Mouse (Mus musculus) frontal cortex, postnatal 14 days (tissue): ENCODE data around the gene Grid1.

ENCODE experiments used
- DNase-seq, 2 experiments: peaks; one replicate each; pipeline ENCODE4 v3.0.0; 2022; ENCODE audit warnings: low spot score in 2 of 2

Grid1 gene

GRCm38 (mm10) chr14:34829831-34830230, 9.9 kb downstream of the Grid1 start:
- no peak for DNase-seq

GRCm38 (mm10) chr14:34837145-34837544, 17.2 kb downstream of the Grid1 start:
- no peak for DNase-seq

- no peak for DNase-seq
Measured at GRCm38 (mm10) chr14:34838999-34839398, 19.1 kb downstream of the Grid1 start.

- no peak for DNase-seq
Measured at GRCm38 (mm10) chr14:34839898-34840297, 20.0 kb downstream of the Grid1 start.

GRCm38 (mm10) chr14:34843579-34843978, 23.7 kb downstream of the Grid1 start:
- no peak for DNase-seq

GRCm38 (mm10) chr14:34844166-34844565, 24.3 kb downstream of the Grid1 start:
- no peak for DNase-seq

- DNase-seq, result no peak
Measured at GRCm38 (mm10) chr14:34846799-34847198, 26.9 kb downstream of the Grid1 start.

GRCm38 (mm10) chr14:34847625-34848024, 27.7 kb downstream of the Grid1 start:
- DNase-seq, result no peak

- no peak for DNase-seq
Measured at GRCm38 (mm10) chr14:34860891-34861780, 41.2 kb downstream of the Grid1 start.

GRCm38 (mm10) chr14:34867266-34867665, 47.4 kb downstream of the Grid1 start:
- no peak for DNase-seq

- no peak for DNase-seq
Measured at GRCm38 (mm10) chr14:34868513-34869260, 48.8 kb downstream of the Grid1 start.

- DNase-seq, result no peak
Measured at GRCm38 (mm10) chr14:34879996-34880395, 60.1 kb downstream of the Grid1 start.

GRCm38 (mm10) chr14:34880431-34881421, 60.8 kb downstream of the Grid1 start:
- no peak for DNase-seq

- DNase-seq, result no peak
Measured at GRCm38 (mm10) chr14:34884194-34884593, 64.3 kb downstream of the Grid1 start.

- DNase-seq, result no peak
Measured at GRCm38 (mm10) chr14:34884611-34885010, 64.7 kb downstream of the Grid1 start.

GRCm38 (mm10) chr14:34891769-34892532, 72.0 kb downstream of the Grid1 start:
- peak in 1 of 2 experiments; percentile 28 for DNase-seq

- peak; percentile 37 to 60 for DNase-seq
Measured at GRCm38 (mm10) chr14:34896253-34896982, 76.5 kb downstream of the Grid1 start.

- DNase-seq, result no peak
Measured at GRCm38 (mm10) chr14:34903854-34904253, 83.9 kb downstream of the Grid1 start.

- DNase-seq, result no peak
Measured at GRCm38 (mm10) chr14:34905697-34906096, 85.8 kb downstream of the Grid1 start.

GRCm38 (mm10) chr14:34908366-34908765, 88.5 kb downstream of the Grid1 start:
- DNase-seq, result no peak
